In genomic region chr1:168226150-168226549, GRCm38 (mm10) we compare ENCODE assay signal across 11 mouse cellular contexts.
A peak's percentile ranks its signal among the peaks of the same experiment; 100 is the strongest.
DNase-seq lines count a peak whose midpoint lies in the region; ATAC-seq and TF ChIP-seq lines count a peak whose summit lies in the region.
"Had no signal": no experiment of that assay in that cellular context is flagged by ENCODE, and none has a peak within 500 bp of the region (broad histone marks: within the 10 kb centered on the region; RNA-seq: fewer than 3 reads in every experiment).

No protein-coding gene starts in this region.

- H3K36me3 ChIP-seq in embryonic facial prominence, embryonic 12.5 days = no peaks in the 10 kb centered on the region
- no peaks in the 10 kb centered on the region; the same call in 1 of the 2 replicates for H3K36me3 ChIP-seq in embryonic facial prominence, embryonic 10.5 days (replicated peaks)
- no peaks in the 10 kb centered on the region for H3K36me3 ChIP-seq in liver, embryonic 12.5 days
- H3K36me3 ChIP-seq in liver, postnatal 0 days (replicated peaks; ENCODE audit: insufficient read depth, low read length) = no peaks in the 10 kb centered on the region
- H3K36me3 ChIP-seq in embryonic facial prominence, embryonic 15.5 days = no peaks in the 10 kb centered on the region
- no peaks in the 10 kb centered on the region for H3K36me3 ChIP-seq in midbrain, embryonic 15.5 days (replicated peaks)

- H3K4me3 ChIP-seq in embryonic facial prominence, embryonic 12.5 days = no peak overlapping the region
- H3K4me3 ChIP-seq in embryonic facial prominence, embryonic 10.5 days = no peak overlapping the region
- no peak overlapping the region for H3K4me3 ChIP-seq in liver, embryonic 12.5 days
- no peak overlapping the region for H3K4me3 ChIP-seq in liver, postnatal 0 days (ENCODE audit: low read depth, low read length)
- no peak overlapping the region for H3K4me3 ChIP-seq in embryonic facial prominence, embryonic 15.5 days (replicated peaks)
- no peak overlapping the region for H3K4me3 ChIP-seq in midbrain, embryonic 15.5 days

- ATAC-seq in embryonic facial prominence, embryonic 12.5 days (ENCODE audit: insufficient number of reproducible peaks, insufficient read depth, low FRiP score, low TSS enrichment) = no peak
- ATAC-seq in liver, embryonic 12.5 days = peak; percentile 61; the same call in 1 of the 2 replicates
- ATAC-seq in liver, postnatal 0 days = no peak
- ATAC-seq in embryonic facial prominence, embryonic 15.5 days (ENCODE audit: insufficient number of reproducible peaks, low FRiP score, low TSS enrichment, low read depth) = peak; percentile 72
- ATAC-seq in midbrain, embryonic 15.5 days (replicated peaks) = peak; percentile 64

- no peak for DNase-seq in embryonic facial prominence, embryonic 10.5 days (ENCODE audit: low spot score)
- DNase-seq in liver, postnatal 0 days = no peak
- no peak for DNase-seq in adrenal gland, postnatal 10 days
- no peak for DNase-seq in MN1 (ENCODE audit: low spot score)
- DNase-seq: layer of hippocampus, postnatal 36 days; thymus, adult 2 months had no signal

- WGBS in embryonic facial prominence, embryonic 12.5 days = 44% methylated on average over 6 of the region's 6 CpGs
- 68% methylated on average over 6 of the region's 6 CpGs for WGBS in embryonic facial prominence, embryonic 10.5 days
- WGBS in liver, embryonic 12.5 days (ENCODE audit: insufficient replicate concordance) = 39% methylated on average over 6 of the region's 6 CpGs
- WGBS in liver, postnatal 0 days (ENCODE audit: insufficient replicate concordance) = 47% methylated on average over 6 of the region's 6 CpGs
- 38% methylated on average over 6 of the region's 6 CpGs for WGBS in embryonic facial prominence, embryonic 15.5 days
- WGBS in midbrain, embryonic 15.5 days = 29% methylated on average over 6 of the region's 6 CpGs

- H3K9ac ChIP-seq in embryonic facial prominence, embryonic 12.5 days = no peak overlapping the region
- 0 out of 2 replicates have a peak overlapping the region, but pooled peaks have one; percentile 6 for H3K9ac ChIP-seq in liver, embryonic 12.5 days
- no peak overlapping the region for H3K9ac ChIP-seq in liver, postnatal 0 days (replicated peaks)
- no peak overlapping the region for H3K9ac ChIP-seq in embryonic facial prominence, embryonic 15.5 days
- H3K9ac ChIP-seq in midbrain, embryonic 15.5 days = no peak overlapping the region

- H3K4me1 ChIP-seq in embryonic facial prominence, embryonic 12.5 days = peaks cover 60% of the 10 kb centered on the region
- H3K4me1 ChIP-seq in embryonic facial prominence, embryonic 10.5 days = peaks cover 68% of the 10 kb centered on the region
- peaks cover 13% of the 10 kb centered on the region for H3K4me1 ChIP-seq in liver, embryonic 12.5 days
- H3K4me1 ChIP-seq in liver, postnatal 0 days (ENCODE audit: insufficient read depth) = no peaks in the 10 kb centered on the region
- H3K4me1 ChIP-seq in embryonic facial prominence, embryonic 15.5 days = peaks cover 57% of the 10 kb centered on the region
- H3K4me1 ChIP-seq in midbrain, embryonic 15.5 days = peaks cover 69% of the 10 kb centered on the region

- H3K9me3 ChIP-seq in embryonic facial prominence, embryonic 12.5 days = no peaks in the 10 kb centered on the region
- no peaks in the 10 kb centered on the region for H3K9me3 ChIP-seq in embryonic facial prominence, embryonic 10.5 days
- no peaks in the 10 kb centered on the region for H3K9me3 ChIP-seq in liver, embryonic 12.5 days (replicated peaks)
- H3K9me3 ChIP-seq in liver, postnatal 0 days (ENCODE audit: low read length) = no peaks in the 10 kb centered on the region
- H3K9me3 ChIP-seq in embryonic facial prominence, embryonic 15.5 days (replicated peaks) = no peaks in the 10 kb centered on the region
- no peaks in the 10 kb centered on the region for H3K9me3 ChIP-seq in midbrain, embryonic 15.5 days

- no peak for TF ChIP-seq CTCF in liver, postnatal 0 days (IDR thresholded peaks at IDR 0.05; ENCODE audit: low read depth)

- H3K27me3 ChIP-seq in embryonic facial prominence, embryonic 12.5 days = no peaks in the 10 kb centered on the region
- H3K27me3 ChIP-seq in embryonic facial prominence, embryonic 10.5 days (replicated peaks; ENCODE audit: low read depth, poor library complexity, severe bottlenecking) = no peaks in the 10 kb centered on the region
- H3K27me3 ChIP-seq in liver, embryonic 12.5 days (replicated peaks) = no peaks in the 10 kb centered on the region
- no peaks in the 10 kb centered on the region for H3K27me3 ChIP-seq in liver, postnatal 0 days (ENCODE audit: insufficient read depth, low read length)
- H3K27me3 ChIP-seq in embryonic facial prominence, embryonic 15.5 days = no peaks in the 10 kb centered on the region
- no peaks in the 10 kb centered on the region for H3K27me3 ChIP-seq in midbrain, embryonic 15.5 days (replicated peaks)

- H3K4me2 ChIP-seq in embryonic facial prominence, embryonic 12.5 days (replicated peaks) = no peak overlapping the region
- H3K4me2 ChIP-seq in liver, embryonic 12.5 days = no peak overlapping the region
- H3K4me2 ChIP-seq in liver, postnatal 0 days (ENCODE audit: low read depth, low read length) = no peak overlapping the region
- no peak overlapping the region for H3K4me2 ChIP-seq in embryonic facial prominence, embryonic 15.5 days (replicated peaks)
- no peak overlapping the region for H3K4me2 ChIP-seq in midbrain, embryonic 15.5 days

- no peak for TF ChIP-seq EP300 in liver, postnatal 0 days (IDR thresholded peaks at IDR 0.05; ENCODE audit: low read depth)

- H3K27ac ChIP-seq in embryonic facial prominence, embryonic 12.5 days = peak overlapping the region; percentile 60; the same call in 1 of the 2 replicates
- H3K27ac ChIP-seq in embryonic facial prominence, embryonic 10.5 days (replicated peaks) = no peak overlapping the region
- H3K27ac ChIP-seq in liver, embryonic 12.5 days = no peak overlapping the region
- H3K27ac ChIP-seq in liver, postnatal 0 days (ENCODE audit: low read depth) = no peak overlapping the region
- H3K27ac ChIP-seq in embryonic facial prominence, embryonic 15.5 days (replicated peaks) = peak overlapping the region; percentile 58; the same call in 1 of the 2 replicates
- H3K27ac ChIP-seq in midbrain, embryonic 15.5 days = peak overlapping the region; percentile 59; the same call in 1 of the 2 replicates
- H3K27ac ChIP-seq: kidney, postnatal 0 days had no signal

Comparison
In these comparisons a context has a peak if more than half of its experiments do, and no peak if none do; other contexts are left out.
1. ATAC-seq: peak in liver, embryonic 12.5 days (single experiment), embryonic facial prominence, embryonic 15.5 days (single experiment) and midbrain, embryonic 15.5 days (single experiment); none in embryonic facial prominence, embryonic 12.5 days (single experiment) and liver, postnatal 0 days (single experiment).
2. H3K27ac ChIP-seq: peak in embryonic facial prominence, embryonic 12.5 days (single experiment), embryonic facial prominence, embryonic 15.5 days (single experiment) and midbrain, embryonic 15.5 days (single experiment); none in embryonic facial prominence, embryonic 10.5 days (single experiment), liver, embryonic 12.5 days (single experiment) and liver, postnatal 0 days (single experiment).